Mouse (Mus musculus) stomach, embryonic 14.5 days (tissue): ENCODE measurements around the gene Prkcz. TPM values are rescaled to one million over a fixed set of nuclear protein-coding genes. Genes with fewer than 3 reads are reported as not detected.
A peak's percentile ranks its signal among the peaks of the same experiment; 100 is the strongest.
"Not testable (repeated sequence)": the region's sequence is repeated elsewhere in the genome, so short reads cannot be mapped to it uniquely, and the experiment has no call there.

Experiments used
- ATAC-seq: fragments of 200-750 bp; cut with Nextera tagmentation; 2 replicates; pipeline ENCODE4 v1.8.0; 2017; ENCODE audit warnings: low read depth, moderate TSS enrichment; ENCODE audit not compliant: insufficient number of reproducible peaks, insufficient read depth, low FRiP score
- H3K27ac ChIP-seq: fragments of 300-500 bp; sonication (generic); 2 replicates; pipeline ENCODE4 v1.5.1; 2014; ENCODE audit warnings: mild to moderate bottlenecking, low read length, moderate library complexity, mixed read lengths
- H3K27me3 ChIP-seq: fragments of 300-500 bp; sonication (generic); 2 replicates; pipeline ENCODE4 v1.6.1; 2014; ENCODE audit warnings: low read length, control low read depth, mixed read lengths; ENCODE audit not compliant: control insufficient read depth, insufficient read depth
- H3K36me3 ChIP-seq: fragments of 300-500 bp; sonication (generic); 2 replicates; pipeline ENCODE4 v1.6.1; 2014; ENCODE audit warnings: mild to moderate bottlenecking, control low read depth, low read length, moderate library complexity, mixed read lengths; ENCODE audit not compliant: control insufficient read depth, insufficient read depth
- H3K4me1 ChIP-seq: fragments of 300-500 bp; sonication (generic); 2 replicates; pipeline ENCODE4 v1.6.1; 2014; ENCODE audit warnings: low read length, control low read depth, mixed read lengths; ENCODE audit not compliant: control insufficient read depth, insufficient read depth
- H3K4me2 ChIP-seq: fragments of 300-500 bp; sonication (generic); replicated peaks from 2 replicates; pipeline ENCODE4 v1.6.1; 2014; ENCODE audit warnings: low read depth, low read length, control low read depth
- H3K4me3 ChIP-seq: fragments of 300-500 bp; sonication (generic); 2 replicates; pipeline ENCODE4 v1.5.1; 2014; ENCODE audit warnings: low read depth, low read length, control low read depth
- H3K9ac ChIP-seq: fragments of 300-500 bp; sonication (generic); replicated peaks from 2 replicates; pipeline ENCODE4 v1.6.1; 2014; ENCODE audit warnings: low read depth, mild to moderate bottlenecking, control low read depth, low read length, moderate library complexity, mixed read lengths
- H3K9me3 ChIP-seq: fragments of 300-500 bp; sonication (generic); 2 replicates; pipeline ENCODE4 v1.6.1; 2016; ENCODE audit warnings: low read depth, low read length, control low read depth; ENCODE audit not compliant: control insufficient read depth
- WGBS: fragments of 180-500 bp; shearing (Covaris S2); extraction: QIAGEN DNeasy Blood & Tissue Kit; methylation state at CpG from one replicate; pipeline ENCODE4 v1.1.7; 2014; 5-methylcytosine and 5-hydroxymethylcytosine counted together
- polyA plus RNA-seq: library from polyadenylated mRNA; unstranded; fragments of >200 nt; fragmentation: Nextera tagmentation; extraction: Ambion mirVana; gene quantifications from 2 replicates; pipeline ENCODE4 v1.2.1, GENCODE M21; 2014

The Prkcz gene
- polyA plus RNA-seq, 1 experiment from 2014 or later: 12.9 TPM

DNA sequence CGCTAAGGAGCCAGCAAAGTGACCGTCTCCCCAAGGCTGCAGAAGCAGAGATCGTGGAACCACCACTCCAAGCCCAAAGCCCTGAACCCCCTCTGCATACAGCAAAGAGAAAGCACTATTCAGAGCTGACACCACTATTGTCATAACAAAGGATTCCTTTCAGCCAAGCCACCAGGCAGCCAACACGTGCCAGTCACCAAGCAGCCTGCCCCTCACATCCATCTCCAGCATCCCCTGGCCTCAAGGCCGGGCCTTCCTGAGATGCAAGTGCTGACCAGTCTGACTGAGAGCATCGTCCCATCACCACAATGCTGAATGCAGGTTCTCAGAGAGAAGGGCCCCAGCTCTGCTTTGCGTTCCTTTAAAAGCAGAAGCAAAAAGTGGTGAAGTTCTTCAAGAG is 28.9 kb downstream of the Prkcz start:
- Histone ChIP-seq H3K36me3 (no peaks in the 10 kb centered on the region), H3K4me1 (no peaks in the 10 kb centered on the region), H3K27me3 (no peaks in the 10 kb centered on the region), H3K9me3 (no peaks in the 10 kb centered on the region), H3K4me2 (no peak overlapping the region), H3K4me3 (no peak overlapping the region), H3K9ac (no peak overlapping the region), H3K27ac (no peak overlapping the region)
- ATAC-seq: no peak
- 77% methylated on average over 7 of the region's 7 CpGs for WGBS

- H3K36me3 ChIP-seq, H3K4me1 ChIP-seq, H3K27ac ChIP-seq, H3K4me3 ChIP-seq, H3K27me3 ChIP-seq, H3K9ac ChIP-seq, ATAC-seq, H3K9me3 ChIP-seq, H3K4me2 ChIP-seq: not testable (repeated sequence)
- WGBS: 88% methylated on average over 10 of the region's 11 CpGs
These were observed 32.8 kb downstream of the Prkcz start for GRCm38 (mm10) chr4:155328385-155328784.

DNA sequence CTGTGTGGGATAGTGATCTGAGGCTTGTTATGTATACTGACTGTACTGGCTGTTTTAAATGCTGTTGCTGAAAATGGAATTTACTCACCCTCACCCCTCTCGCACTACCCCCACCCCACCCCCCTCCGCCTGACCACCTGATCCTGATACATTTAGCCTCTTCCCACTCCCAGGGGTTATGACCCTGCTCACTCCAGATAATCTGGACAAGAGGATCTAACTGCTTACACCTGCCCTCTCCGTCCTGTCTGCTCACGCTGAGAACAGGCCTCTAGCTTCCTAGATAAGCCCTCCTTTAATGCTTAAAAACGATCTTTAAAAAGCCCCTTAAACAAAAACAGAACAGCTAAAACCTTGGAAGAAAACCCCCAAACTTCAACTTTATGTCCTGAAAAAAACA is 35.4 kb downstream of the Prkcz start:
- no peak overlapping the region for H3K4me3 ChIP-seq
- H3K9ac ChIP-seq: no peak overlapping the region
- no peaks in the 10 kb centered on the region for H3K4me1 ChIP-seq
- WGBS: 35% methylated on average over 5 of the region's 5 CpGs
- no peaks in the 10 kb centered on the region for H3K9me3 ChIP-seq
- H3K4me2 ChIP-seq: no peak overlapping the region
- H3K36me3 ChIP-seq: no peaks in the 10 kb centered on the region
- no peak for ATAC-seq
- H3K27me3 ChIP-seq: no peaks in the 10 kb centered on the region
- H3K27ac ChIP-seq: no peak overlapping the region

- Histone ChIP-seq H3K9me3 (no peaks in the 10 kb centered on the region), H3K36me3 (no peaks in the 10 kb centered on the region), H3K4me1 (no peaks in the 10 kb centered on the region), H3K27ac (no peak overlapping the region), H3K9ac (no peak overlapping the region), H3K4me2 (no peak overlapping the region), H3K4me3 (no peak overlapping the region), H3K27me3 (no peaks in the 10 kb centered on the region)
- 41% methylated on average over 8 of the region's 8 CpGs for WGBS
- no peak for ATAC-seq
These were observed 36.6 kb downstream of the Prkcz start for GRCm38 (mm10) chr4:155324511-155324910.

- H3K36me3 ChIP-seq: no peaks in the 10 kb centered on the region
- no peaks in the 10 kb centered on the region for H3K27me3 ChIP-seq
- H3K4me1 ChIP-seq: no peaks in the 10 kb centered on the region
- H3K4me3 ChIP-seq: no peak overlapping the region
- ATAC-seq: no peak
- no peak overlapping the region for H3K9ac ChIP-seq
- no peak overlapping the region for H3K27ac ChIP-seq
- 62% methylated on average over 3 of the region's 3 CpGs for WGBS
- no peak overlapping the region for H3K4me2 ChIP-seq
- no peaks in the 10 kb centered on the region for H3K9me3 ChIP-seq
These were observed 37.9 kb downstream of the Prkcz start for GRCm38 (mm10) chr4:155323081-155323795.

DNA sequence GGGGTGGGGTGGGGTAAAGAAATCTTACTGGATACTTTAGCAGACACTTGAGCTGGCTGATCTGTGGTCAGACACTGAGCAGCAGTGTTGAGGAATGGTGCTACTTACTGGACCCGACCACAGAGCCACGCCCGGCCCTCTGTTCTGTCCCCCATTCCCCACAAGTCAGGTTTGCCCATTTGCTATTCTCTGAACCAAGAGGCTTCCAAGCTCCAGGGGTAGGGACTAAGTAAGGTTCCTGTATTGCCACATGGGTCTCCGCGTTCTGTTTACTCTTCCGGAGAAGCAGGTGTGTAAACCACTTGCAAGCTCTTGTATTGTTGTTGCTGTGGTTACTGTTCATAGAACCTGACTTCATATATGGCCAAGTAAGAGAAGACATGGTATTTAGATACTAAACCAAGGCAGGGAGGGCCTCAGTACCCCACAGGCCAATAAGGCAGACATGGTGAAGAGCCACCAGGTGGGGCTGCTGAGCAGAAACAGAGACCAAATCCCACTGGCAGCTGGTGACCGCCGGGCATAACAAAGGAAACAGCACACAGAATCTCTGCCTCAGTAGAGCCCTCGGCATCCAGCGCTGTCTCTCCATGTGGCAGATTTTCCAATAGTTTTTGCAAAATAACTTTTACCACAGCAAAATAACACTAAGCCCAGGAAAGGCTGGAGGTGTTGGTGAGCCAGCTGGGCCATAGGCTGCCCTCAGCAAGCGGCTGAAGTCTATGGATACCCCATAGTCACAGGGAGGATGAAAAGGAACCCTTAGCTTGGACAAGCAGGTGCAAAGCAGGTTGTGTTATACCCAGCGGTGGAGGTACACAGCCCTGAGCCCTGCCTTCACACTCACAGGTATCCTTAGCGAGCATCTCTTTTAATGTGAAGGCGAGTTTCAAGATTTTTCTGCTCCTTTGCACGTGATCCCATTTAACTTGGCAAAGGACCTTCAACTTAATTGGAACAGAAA is 40.6 kb downstream of the Prkcz start:
- H3K4me1 ChIP-seq: no peaks in the 10 kb centered on the region
- WGBS: 61% methylated on average over 15 of the region's 15 CpGs
- ATAC-seq: no peak
- no peak overlapping the region for H3K27ac ChIP-seq
- H3K36me3 ChIP-seq: no peaks in the 10 kb centered on the region
- H3K4me3 ChIP-seq: no peak overlapping the region
- H3K9ac ChIP-seq: no peak overlapping the region
- H3K4me2 ChIP-seq: no peak overlapping the region
- no peaks in the 10 kb centered on the region for H3K9me3 ChIP-seq
- no peaks in the 10 kb centered on the region for H3K27me3 ChIP-seq

DNA sequence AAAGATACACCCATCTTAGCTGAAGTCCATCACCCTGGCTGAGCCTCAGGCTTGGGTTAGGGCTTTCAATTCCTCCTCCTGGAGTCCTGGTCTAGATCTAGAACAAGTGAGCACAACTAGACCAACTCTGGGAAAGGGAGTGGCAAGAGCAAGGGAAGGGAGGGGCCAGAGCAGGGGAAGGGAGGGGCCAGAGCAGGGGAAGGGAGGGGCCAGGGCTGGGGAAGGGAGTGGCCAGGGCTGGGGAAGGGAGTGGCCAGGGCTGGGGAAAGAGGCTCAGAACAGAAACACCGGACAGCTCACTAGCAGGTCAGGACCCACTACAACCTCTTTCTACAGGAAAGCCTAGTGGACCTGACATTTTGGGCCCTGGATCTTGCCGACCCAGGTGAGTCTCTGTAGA is 42.9 kb downstream of the Prkcz start:
- Histone ChIP-seq H3K4me3 (no peak overlapping the region), H3K4me2 (no peak overlapping the region), H3K9me3 (no peaks in the 10 kb centered on the region), H3K27me3 (no peaks in the 10 kb centered on the region), H3K36me3 (no peaks in the 10 kb centered on the region), H3K9ac (no peak overlapping the region), H3K27ac (no peak overlapping the region), H3K4me1 (no peaks in the 10 kb centered on the region)
- peak; percentile 42 for ATAC-seq
- 31% methylated on average over 2 of the region's 2 CpGs for WGBS

DNA sequence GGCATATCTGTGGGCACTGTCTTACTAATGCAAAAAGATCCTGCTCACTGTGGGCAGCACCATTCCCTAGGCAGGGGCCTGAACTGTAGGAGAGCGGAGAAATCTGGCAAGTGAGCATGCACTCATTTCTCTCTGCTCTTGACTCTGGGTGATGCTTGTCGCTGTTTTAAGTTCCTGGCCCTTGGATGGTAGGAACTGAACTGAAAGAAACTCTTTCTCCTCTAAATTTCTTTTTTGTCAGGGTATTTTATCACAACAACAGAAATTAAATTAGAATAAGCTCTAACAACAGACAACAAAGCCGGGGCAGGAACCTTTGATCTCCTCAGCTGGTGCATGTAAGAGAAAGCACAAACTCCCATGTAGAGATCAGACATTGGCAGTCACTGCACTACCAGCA is 46.1 kb downstream of the Prkcz start:
- no peaks in the 10 kb centered on the region for H3K4me1 ChIP-seq
- H3K9me3 ChIP-seq: no peaks in the 10 kb centered on the region
- WGBS: 85% methylated on average over 3 of the region's 3 CpGs
- no peak overlapping the region for H3K4me2 ChIP-seq
- no peak overlapping the region for H3K27ac ChIP-seq
- no peak for ATAC-seq
- no peaks in the 10 kb centered on the region for H3K36me3 ChIP-seq
- no peak overlapping the region for H3K4me3 ChIP-seq
- H3K9ac ChIP-seq: no peak overlapping the region
- no peaks in the 10 kb centered on the region for H3K27me3 ChIP-seq
